Mouse (Mus musculus): ENCODE measurements at regions not wholly inside any gene's neighbourhood (a gene's known extent, or its start where the extent isn't known, plus 50 kb on each side); places are given as distances from the start of the nearest gene placed in this dataset.

DNA sequence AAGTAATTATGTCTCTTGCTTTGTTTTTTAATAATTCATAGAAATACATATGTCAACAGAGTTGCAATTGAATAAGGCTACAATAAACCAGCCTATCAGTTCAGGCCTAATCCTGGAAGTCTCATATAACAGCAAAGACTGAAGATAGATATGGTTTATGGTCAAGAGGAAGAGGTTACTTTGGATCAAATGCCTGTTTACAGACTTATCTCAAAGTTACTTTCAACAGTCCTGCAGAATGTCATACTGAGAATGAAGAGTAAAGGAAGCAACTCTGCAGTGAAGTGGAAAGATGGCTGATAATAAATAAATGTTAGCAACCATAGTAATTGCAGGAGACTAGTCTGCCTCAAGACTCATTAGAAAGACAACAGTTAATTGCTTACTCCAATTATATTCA lies 684.8 kb upstream of the Vstm2a start:
- intact Hi-C loops (cut with DNase I), result no loop called here
- no peak for DNase-seq (ENCODE audit: low spot score in 2 of 2)

- intact Hi-C loops (cut with DNase I), result no loop called here
These were observed 637.6 kb upstream of the Vstm2a start for GRCm38 (mm10) chr11:15619963-15620362.

GRCm38 (mm10) chr11:15649025-15649680 lies 608.4 kb upstream of the Vstm2a start:
- intact Hi-C loops (cut with DNase I), result no loop called here
- DNase-seq (ENCODE audit: low spot score in 2 of 2), result no peak

More at GRCm38 (mm10) chr11:15619963-15620362, 637.6 kb upstream of the Vstm2a start:
- no peak for DNase-seq (ENCODE audit: low spot score in 2 of 2)

GRCm38 (mm10) chr11:15689073-15689472 lies 568.5 kb upstream of the Vstm2a start:
- intact Hi-C loops (cut with DNase I), result no loop called here
- DNase-seq (ENCODE audit: low spot score in 2 of 2), result no peak

- intact Hi-C loops (cut with DNase I), result no loop called here
- no peak for DNase-seq (ENCODE audit: low spot score in 2 of 2)
These were observed 559.3 kb upstream of the Vstm2a start for GRCm38 (mm10) chr11:15698001-15698756.

DNA sequence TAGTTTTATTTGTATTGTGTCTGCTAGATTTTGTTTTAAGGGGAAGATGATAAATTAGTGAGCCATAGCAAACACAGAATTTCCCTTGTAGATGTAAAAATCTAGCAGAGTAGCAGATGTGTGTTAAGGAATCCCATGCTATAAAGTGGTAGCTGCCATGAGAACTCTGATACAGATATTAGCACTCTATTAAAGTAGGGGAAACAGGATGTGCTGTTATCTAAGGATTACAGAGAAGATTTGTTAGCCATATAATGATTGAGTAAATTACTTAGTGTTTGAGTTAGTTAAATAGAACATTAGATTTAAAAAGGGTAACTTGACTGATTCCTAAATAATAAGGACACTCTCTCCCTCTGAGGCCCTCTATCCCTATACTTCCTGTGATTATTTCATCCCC lies 541.5 kb upstream of the Vstm2a start:
- no peak for DNase-seq (ENCODE audit: low spot score in 2 of 2)
- intact Hi-C loops (cut with DNase I), result no loop called here

DNA sequence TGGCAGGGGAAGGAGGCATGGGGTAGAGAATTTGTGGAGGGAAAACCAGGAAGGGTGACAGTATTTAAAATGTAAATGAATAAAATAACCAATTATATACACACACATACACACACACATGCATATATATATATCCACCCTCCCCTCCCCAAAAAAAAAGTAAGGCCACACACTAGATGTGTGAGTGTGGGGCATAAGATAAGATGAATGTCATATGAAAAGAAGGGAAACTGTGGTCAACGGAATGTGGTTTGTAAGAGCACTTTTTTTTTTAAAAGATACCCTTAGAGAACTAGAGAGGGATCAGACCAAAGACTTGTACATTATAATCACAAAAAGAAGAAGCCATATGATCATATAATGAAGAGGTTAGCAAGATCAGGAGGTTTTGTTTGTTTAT lies 540.0 kb upstream of the Vstm2a start:
- no peak for DNase-seq (ENCODE audit: low spot score in 2 of 2)

DNA sequence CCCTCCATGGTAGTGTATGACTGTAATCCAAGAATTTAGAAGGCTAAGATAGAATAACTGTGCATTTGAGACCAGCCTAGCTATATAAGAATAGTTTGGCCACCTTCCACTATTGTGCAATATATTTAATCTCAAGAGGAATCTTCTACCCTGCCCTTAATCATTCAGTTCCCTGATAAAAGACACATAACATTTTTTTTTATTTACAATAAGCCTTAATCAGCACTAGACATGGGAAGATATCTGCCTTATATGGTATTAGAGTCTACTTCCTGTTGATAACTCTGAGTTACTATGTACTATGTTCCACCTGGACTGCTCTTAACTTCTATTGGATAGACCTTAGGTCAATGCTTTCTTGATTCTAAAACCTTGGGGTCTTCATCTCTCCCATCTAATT lies 519.9 kb upstream of the Vstm2a start:
- intact Hi-C loops (cut with DNase I), result no loop called here
- no peak for DNase-seq (ENCODE audit: low spot score in 2 of 2)

More for the DNA sequence above, 540.0 kb upstream of the Vstm2a start:
- intact Hi-C loops (cut with DNase I), result no loop called here

GRCm38 (mm10) chr11:15756006-15756405 lies 501.5 kb upstream of the Vstm2a start:
- intact Hi-C loops (cut with DNase I), result no loop called here
- DNase-seq (ENCODE audit: low spot score in 2 of 2), result no peak

GRCm38 (mm10) chr11:15769651-15770617 lies 487.6 kb upstream of the Vstm2a start:
- DNase-seq (ENCODE audit: low spot score in 2 of 2), result peak in 1 of 2 experiments; percentile 25
- intact Hi-C loops (cut with DNase I), result no loop called here
